Comparison of ENCODE assay signal across 11 mouse cellular contexts in genomic region chr12:24746579-24747296, GRCm38 (mm10). TPM values are rescaled to one million over a fixed set of nuclear protein-coding genes. Genes with fewer than 3 reads are reported as not detected.
A peak's percentile ranks its signal among the peaks of the same experiment; 100 is the strongest.
DNase-seq lines count a peak whose midpoint lies in the region; ATAC-seq and TF ChIP-seq lines count a peak whose summit lies in the region.
"Had no signal": no experiment of that assay in that cellular context is flagged by ENCODE, and none has a peak within 500 bp of the region (broad histone marks: within the 10 kb centered on the region; RNA-seq: fewer than 3 reads in every experiment).

No protein-coding gene starts in this region.

- H3K4me2 ChIP-seq in kidney, postnatal 0 days (ENCODE audit: low read length): no peak overlapping the region
- no peak overlapping the region for H3K4me2 ChIP-seq in forebrain, embryonic 16.5 days (ENCODE audit: low read length)
- no peak overlapping the region for H3K4me2 ChIP-seq in limb, embryonic 11.5 days (ENCODE audit: low read depth, severe bottlenecking)
- H3K4me2 ChIP-seq: liver, embryonic 15.5 days had no signal

- ATAC-seq in kidney, postnatal 0 days (replicated peaks; ENCODE audit: low FRiP score, low read depth): no peak
- peak; percentile 12; the same call in 1 of the 2 replicates for ATAC-seq in forebrain, embryonic 16.5 days
- no peak for ATAC-seq in limb, embryonic 11.5 days (ENCODE audit: insufficient number of reproducible peaks, low FRiP score, low TSS enrichment, low read depth)

- no peaks in the 10 kb centered on the region for H3K36me3 ChIP-seq in kidney, postnatal 0 days (ENCODE audit: insufficient read depth, low read length)
- H3K36me3 ChIP-seq in forebrain, embryonic 16.5 days (ENCODE audit: control insufficient read depth, insufficient read depth): no peaks in the 10 kb centered on the region
- no peaks in the 10 kb centered on the region for H3K36me3 ChIP-seq in limb, embryonic 11.5 days (ENCODE audit: control insufficient read depth, insufficient read depth, low read length)
- H3K36me3 ChIP-seq: liver, embryonic 15.5 days had no signal

- H3K27me3 ChIP-seq in kidney, postnatal 0 days (ENCODE audit: insufficient read depth, low read length): no peaks in the 10 kb centered on the region
- no peaks in the 10 kb centered on the region for H3K27me3 ChIP-seq in forebrain, embryonic 16.5 days (replicated peaks; ENCODE audit: control insufficient read depth, insufficient read depth, low read length)
- no peaks in the 10 kb centered on the region for H3K27me3 ChIP-seq in limb, embryonic 11.5 days (ENCODE audit: control insufficient read depth, insufficient read depth, low read length)
- H3K27me3 ChIP-seq: liver, embryonic 15.5 days had no signal

- no peak for TF ChIP-seq CTCF in kidney, postnatal 0 days (IDR thresholded peaks at IDR 0.05; ENCODE audit: low read depth)

- peak; percentile 54 for DNase-seq in kidney, postnatal 0 days (ENCODE audit: low spot score)
- DNase-seq in kidney, postnatal 25 days: no peak
- no peak for DNase-seq in limb, embryonic 11.5 days (ENCODE audit: low spot score)
- DNase-seq in retina, embryonic 14.5 days (ENCODE audit: low spot score): peak; percentile 36
- DNase-seq in left cerebral cortex, adult 9 months (ENCODE audit: low spot score in 2 of 2): no peak
- no peak for DNase-seq in cerebellum, postnatal 10 days
- no peak for DNase-seq in left cerebral cortex, postnatal 25 days (ENCODE audit: low spot score in 2 of 2)
- DNase-seq: cerebellum, adult 11-12 months; gastrocnemius, postnatal 14 days had no signal

- H3K9ac ChIP-seq in kidney, postnatal 0 days (ENCODE audit: low read depth, low read length): no peak overlapping the region
- H3K9ac ChIP-seq in forebrain, embryonic 16.5 days (replicated peaks; ENCODE audit: low read depth, low read length): no peak overlapping the region
- H3K9ac ChIP-seq in limb, embryonic 11.5 days (ENCODE audit: low read length): peak overlapping the region; percentile 4; the same call in 1 of the 2 replicates
- H3K9ac ChIP-seq: liver, embryonic 15.5 days had no signal

- no peaks in the 10 kb centered on the region for H3K9me3 ChIP-seq in kidney, postnatal 0 days (replicated peaks; ENCODE audit: low read length)
- no peaks in the 10 kb centered on the region for H3K9me3 ChIP-seq in forebrain, embryonic 16.5 days (ENCODE audit: control insufficient read depth, low read length)
- no peaks in the 10 kb centered on the region for H3K9me3 ChIP-seq in limb, embryonic 11.5 days (ENCODE audit: control insufficient read depth, low read length)
- H3K9me3 ChIP-seq: liver, embryonic 15.5 days had no signal

- H3K4me1 ChIP-seq in kidney, postnatal 0 days (replicated peaks; ENCODE audit: insufficient read depth, low read length): no peaks in the 10 kb centered on the region
- H3K4me1 ChIP-seq in forebrain, embryonic 16.5 days (replicated peaks; ENCODE audit: control insufficient read depth, insufficient read depth, low read length): peaks cover 15% of the 10 kb centered on the region
- no peaks in the 10 kb centered on the region for H3K4me1 ChIP-seq in limb, embryonic 11.5 days (ENCODE audit: control insufficient read depth, insufficient read depth, low read length)
- H3K4me1 ChIP-seq: liver, embryonic 15.5 days had no signal

- no peak overlapping the region for H3K4me3 ChIP-seq in kidney, postnatal 0 days (replicated peaks; ENCODE audit: low read depth, low read length)
- H3K4me3 ChIP-seq in forebrain, embryonic 16.5 days (replicated peaks; ENCODE audit: low read length): no peak overlapping the region
- no peak overlapping the region for H3K4me3 ChIP-seq in limb, embryonic 11.5 days (ENCODE audit: low read depth, low read length)
- H3K4me3 ChIP-seq: liver, embryonic 15.5 days had no signal

- no peak overlapping the region for H3K27ac ChIP-seq in kidney, postnatal 0 days
- no peak overlapping the region for H3K27ac ChIP-seq in forebrain, embryonic 16.5 days (ENCODE audit: low read length)
- no peak overlapping the region for H3K27ac ChIP-seq in limb, embryonic 11.5 days (replicated peaks; ENCODE audit: low read depth, low read length)
- H3K27ac ChIP-seq: liver, embryonic 15.5 days had no signal

- 51% methylated on average over 5 of the region's 5 CpGs for WGBS in kidney, postnatal 0 days
- 28% methylated on average over 5 of the region's 5 CpGs for WGBS in forebrain, embryonic 16.5 days
- WGBS in limb, embryonic 11.5 days: 57% methylated on average over 5 of the region's 5 CpGs

- intact Hi-C loops in left cerebral cortex, postnatal 25 days (cut with DNase I): no loop called here

RNA-seq across cellular contexts. Expression of gene Rrm2, which starts 38.7 kb away (rescaled TPM):
- 101 and 136 TPM in 2 replicates for polyA plus RNA-seq in kidney, postnatal 0 days (2015; fragmentation: Nextera tagmentation; extraction: Ambion mirVana)
- 138 and 169 TPM in 2 replicates for polyA plus RNA-seq in forebrain, embryonic 16.5 days (2015; fragmentation: Nextera tagmentation; extraction: Ambion mirVana)
- polyA plus RNA-seq in limb, embryonic 11.5 days (2014; fragmentation: Nextera tagmentation; extraction: Ambion mirVana): 439 and 485 TPM in 2 replicates
- 1 to 10 TPM; 2.3 to 3.0 TPM for total RNA-seq in left cerebral cortex, postnatal 25 days (2021)

Comparison
In these comparisons a context has a peak if more than half of its experiments do, and no peak if none do; other contexts are left out.
1. DNase-seq: peak in kidney, postnatal 0 days (single experiment) and retina, embryonic 14.5 days (single experiment); none in kidney, postnatal 25 days (0 of 2), limb, embryonic 11.5 days (single experiment), left cerebral cortex, adult 9 months (0 of 2), cerebellum, postnatal 10 days (0 of 2) and left cerebral cortex, postnatal 25 days (0 of 2).